Mouse (Mus musculus): ENCODE measurements around the gene Gm2001.
"Not testable (repeated sequence)": the region's sequence is repeated elsewhere in the genome, so short reads cannot be mapped to it uniquely, and the experiment has no call there.

Gm2001 gene

GRCm38 (mm10) chr12:87842239-87842638, at the start of gene Gm2001:
Gm2001 (minus strand) TSS chr12:87842339.
- DNase-seq (ENCODE audit: low spot score in 2 of 2), result not testable (repeated sequence)

- DNase-seq (ENCODE audit: low spot score in 2 of 2), result not testable (repeated sequence)
Observed at GRCm38 (mm10) chr12:87873772-87874171, 31.6 kb upstream of the Gm2001 start, which contains the start of gene Gm2016. Gm2016 (plus strand) TSS chr12:87874072.

- not testable (repeated sequence) for DNase-seq (ENCODE audit: low spot score in 2 of 2)
Observed at GRCm38 (mm10) chr12:87864048-87864447, 21.9 kb upstream of the Gm2001 start.

- DNase-seq (ENCODE audit: low spot score in 2 of 2), result not testable (repeated sequence)
Observed at GRCm38 (mm10) chr12:87863638-87864037, 21.5 kb upstream of the Gm2001 start.

GRCm38 (mm10) chr12:87861740-87862692, 19.9 kb upstream of the Gm2001 start:
- peak in 1 of 2 experiments; percentile 4 for DNase-seq (ENCODE audit: low spot score in 2 of 2)

- DNase-seq (ENCODE audit: low spot score in 2 of 2), result not testable (repeated sequence)
Observed at GRCm38 (mm10) chr12:87856067-87856466, 13.9 kb upstream of the Gm2001 start.

- DNase-seq (ENCODE audit: low spot score in 2 of 2), result not testable (repeated sequence)
Observed at GRCm38 (mm10) chr12:87850657-87851056, 8.5 kb upstream of the Gm2001 start.

- not testable (repeated sequence) for DNase-seq (ENCODE audit: low spot score in 2 of 2)
Observed at GRCm38 (mm10) chr12:87816277-87816676, 25.9 kb downstream of the Gm2001 start, which contains the start of gene BB287469. BB287469 (plus strand) TSS chr12:87816577.

GRCm38 (mm10) chr12:87797971-87798370, 44.2 kb downstream of the Gm2001 start:
- DNase-seq (ENCODE audit: low spot score in 2 of 2), result not testable (repeated sequence)

GRCm38 (mm10) chr12:87795212-87795611, 46.9 kb downstream of the Gm2001 start, which contains the start of gene Gm21936:
Gm21936 (plus strand) TSS chr12:87795512.
- not testable (repeated sequence) for DNase-seq (ENCODE audit: low spot score in 2 of 2)

All from spleen, postnatal 14 days (tissue).